Mouse (Mus musculus) cerebellum, adult 11-12 months (tissue): ENCODE measurements around the gene Slc13a1.
A peak's percentile ranks its signal among the peaks of the same experiment; 100 is the strongest.

Experiments used
- DNase-seq: peaks from one replicate; pipeline ENCODE4 v3.0.0; 2022

Gene Slc13a1

GRCm38 (mm10) chr6:24072804-24073203 lies 95.1 kb downstream of the Slc13a1 start:
- no peak for DNase-seq

GRCm38 (mm10) chr6:24059754-24060153 lies 108.1 kb downstream of the Slc13a1 start:
- DNase-seq: no peak

GRCm38 (mm10) chr6:24055086-24055485 lies 112.8 kb downstream of the Slc13a1 start:
- DNase-seq: no peak

GRCm38 (mm10) chr6:24054086-24054710 lies 113.7 kb downstream of the Slc13a1 start:
- DNase-seq: peak; percentile 27

- no peak for DNase-seq
Measured at GRCm38 (mm10) chr6:24047014-24047770, 120.7 kb downstream of the Slc13a1 start.

- no peak for DNase-seq
Measured at GRCm38 (mm10) chr6:24043496-24043895, 124.4 kb downstream of the Slc13a1 start.
